Mouse (Mus musculus): ENCODE measurements around the gene Tsc22d3.

GRCm38 (mm10) chrX:140530632-140531031 lies 69.8 kb downstream of the Tsc22d3 start:
- TF ChIP-seq CTCF (IDR thresholded peaks at IDR 0.05; ENCODE audit: low read depth): no peak
- TF ChIP-seq EP300 (IDR thresholded peaks at IDR 0.05; ENCODE audit: low read depth): no peak

Measured in heart, postnatal 0 days (tissue).